Mouse (Mus musculus): ENCODE data around the gene Fanci. TPM values are rescaled to one million over a fixed set of nuclear protein-coding genes. Genes with fewer than 3 reads are reported as not detected.
A peak's percentile ranks its signal among the peaks of the same experiment; 100 is the strongest.

The Fanci gene
- polyA plus RNA-seq (2012; ENCODE audit: insufficient read depth, low replicate concordance): 0.40 TPM in 1 of 2 replicates, not detected in the other

DNA sequence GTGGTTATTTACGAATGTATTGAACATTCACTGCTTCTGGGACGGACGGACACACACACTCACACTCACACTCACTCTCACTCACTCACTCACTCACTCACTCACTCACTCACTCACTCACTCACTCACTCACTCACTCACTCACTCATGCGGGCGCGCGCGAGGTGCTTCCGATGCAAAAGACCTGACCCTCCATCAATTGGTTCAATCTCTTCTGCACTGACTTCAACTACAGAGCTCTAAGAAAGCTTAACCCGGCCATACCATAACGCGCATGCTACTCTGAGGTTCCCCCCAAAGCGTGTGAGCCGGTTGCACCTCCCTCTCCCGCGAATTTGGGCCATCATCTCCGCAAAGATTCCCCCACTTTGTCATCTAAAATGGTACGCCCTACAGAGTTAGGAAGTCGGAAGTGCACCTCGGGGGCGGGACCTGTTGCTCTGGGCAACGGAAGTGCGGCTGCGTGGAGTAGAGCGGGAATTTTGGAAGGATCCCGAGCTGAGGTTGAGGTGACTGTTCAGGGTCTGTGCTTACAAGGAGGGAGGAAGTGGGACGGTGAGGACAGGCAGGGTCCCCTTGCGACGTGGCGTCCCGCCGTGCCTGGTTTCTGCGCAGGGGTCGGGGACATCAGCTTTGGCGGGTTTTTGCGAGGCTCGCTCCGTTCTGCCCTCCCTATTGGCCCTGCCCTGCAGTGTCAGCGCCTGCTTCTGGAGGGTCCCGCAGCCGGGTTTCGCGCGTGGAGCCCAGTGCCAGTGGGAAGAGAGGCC, at the start of gene Fanci:
Fanci (plus strand) TSS at position 47 of the 767 bp plus-strand sequence.
- Histone ChIP-seq H3K9me3 (no peaks in the 10 kb centered on the region), H3K4me3 (replicated peaks) (peak within 1 kb of the TSS; percentile 100), H3K36me3 (replicated peaks; ENCODE audit: low read length) (peaks cover 5% of the 10 kb centered on the region), H3K27me3 (replicated peaks) (peaks cover 8% of the 10 kb centered on the region), H3K4me1 (peaks cover 36% of the 10 kb centered on the region)
- TF ChIP-seq GATA1 (IDR thresholded peaks at IDR 0.05; ENCODE audit: borderline replicate concordance, low read length) (no peak), FLI1 (IDR thresholded peaks at IDR 0.05; ENCODE audit: low read length) (peak; percentile 92; the same call in 1 of the 2 replicates)

DNA sequence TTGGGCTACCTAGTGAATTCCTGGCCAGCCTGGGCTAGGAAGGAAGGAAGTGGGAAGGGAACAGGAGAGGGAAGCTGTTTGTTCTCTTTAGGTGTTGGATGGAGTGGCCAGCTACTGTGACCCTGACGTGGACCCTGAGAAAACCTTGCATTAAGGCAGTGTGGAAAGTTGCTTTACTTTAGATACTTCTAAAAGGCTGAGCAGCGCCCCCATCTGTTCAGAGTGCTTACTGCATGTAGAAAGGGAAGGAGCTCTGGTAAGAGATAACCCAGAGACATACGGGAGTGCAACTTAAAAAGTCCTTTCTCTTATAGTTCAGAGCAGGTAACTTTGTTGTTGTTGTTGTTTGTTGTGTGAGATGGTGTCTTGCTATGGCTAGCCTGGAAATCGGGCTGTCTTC, 45.8 kb upstream of the Fanci start:
- peaks cover 53% of the 10 kb centered on the region for H3K4me1 ChIP-seq
- H3K4me3 ChIP-seq (replicated peaks): no peak overlapping the region
- TF ChIP-seq GATA1 (IDR thresholded peaks at IDR 0.05; ENCODE audit: borderline replicate concordance, low read length): no peak
- no peak for TF ChIP-seq FLI1 (IDR thresholded peaks at IDR 0.05; ENCODE audit: low read length)
- H3K9me3 ChIP-seq: 0 out of 2 replicates have a peak, but pooled peaks cover 4% of the 10 kb centered on the region
- peaks cover 85% of the 10 kb centered on the region for H3K36me3 ChIP-seq (replicated peaks; ENCODE audit: low read length)
- H3K27me3 ChIP-seq (replicated peaks): no peaks in the 10 kb centered on the region

- peaks cover 56% of the 10 kb centered on the region for H3K4me1 ChIP-seq
- H3K4me3 ChIP-seq (replicated peaks): no peak overlapping the region
- no peaks in the 10 kb centered on the region for H3K27me3 ChIP-seq (replicated peaks)
- peaks cover 92% of the 10 kb centered on the region for H3K36me3 ChIP-seq (replicated peaks; ENCODE audit: low read length)
- 0 out of 2 replicates have a peak, but pooled peaks cover 4% of the 10 kb centered on the region for H3K9me3 ChIP-seq
- TF ChIP-seq GATA1 (IDR thresholded peaks at IDR 0.05; ENCODE audit: borderline replicate concordance, low read length): no peak
- TF ChIP-seq FLI1 (IDR thresholded peaks at IDR 0.05; ENCODE audit: low read length): no peak
Observed at GRCm38 (mm10) chr7:79346555-79347075, 45.1 kb upstream of the Fanci start.

DNA sequence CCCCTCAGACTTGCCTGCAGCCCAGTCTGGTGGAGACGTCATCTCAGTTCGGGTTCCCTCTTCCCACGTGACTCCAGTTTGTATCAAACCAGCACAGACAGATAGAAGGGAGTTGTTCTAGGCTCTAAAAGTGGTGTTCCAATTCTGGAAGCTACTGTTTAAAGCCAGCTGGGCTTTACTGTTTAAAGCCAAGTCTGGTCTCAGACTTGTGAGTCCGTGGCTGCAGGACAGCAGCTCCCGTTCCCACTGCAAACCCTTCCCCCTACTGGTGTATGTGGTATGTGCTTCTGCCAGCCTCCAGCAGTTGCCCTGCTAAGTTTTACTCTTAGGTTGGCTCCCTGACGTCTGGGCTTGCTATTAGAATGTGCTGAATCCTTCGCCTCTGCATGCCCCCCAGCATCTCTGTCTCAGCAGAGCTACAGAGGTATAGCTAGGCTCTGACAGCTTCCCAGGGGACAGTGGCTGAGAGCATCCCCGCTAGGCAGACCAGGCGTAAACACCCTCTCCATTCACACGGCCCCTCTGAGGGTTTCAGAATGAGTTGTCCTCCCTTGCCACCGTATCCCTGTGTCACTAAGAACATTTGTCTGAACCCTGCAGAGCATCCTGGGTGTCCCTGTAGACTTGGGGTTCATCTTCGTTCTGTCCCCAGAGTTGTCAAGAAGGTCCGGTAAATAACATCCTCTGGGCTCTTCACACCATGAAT, 44.5 kb upstream of the Fanci start:
- Histone ChIP-seq H3K4me3 (replicated peaks) (no peak overlapping the region), H3K36me3 (replicated peaks; ENCODE audit: low read length) (peaks cover 99% of the 10 kb centered on the region), H3K4me1 (peaks cover 60% of the 10 kb centered on the region), H3K27me3 (replicated peaks) (no peaks in the 10 kb centered on the region), H3K9me3 (0 out of 2 replicates have a peak, but pooled peaks cover 4% of the 10 kb centered on the region)
- no peak for TF ChIP-seq FLI1 (IDR thresholded peaks at IDR 0.05; ENCODE audit: low read length)
- no peak for TF ChIP-seq GATA1 (IDR thresholded peaks at IDR 0.05; ENCODE audit: borderline replicate concordance, low read length)

GRCm38 (mm10) chr7:79348816-79349215, 42.9 kb upstream of the Fanci start:
- Histone ChIP-seq H3K27me3 (replicated peaks) (no peaks in the 10 kb centered on the region), H3K4me3 (replicated peaks) (no peak overlapping the region), H3K36me3 (replicated peaks; ENCODE audit: low read length) (peaks cover 98% of the 10 kb centered on the region), H3K9me3 (0 out of 2 replicates have a peak, but pooled peaks cover 4% of the 10 kb centered on the region), H3K4me1 (peaks cover 61% of the 10 kb centered on the region)
- TF ChIP-seq GATA1 (IDR thresholded peaks at IDR 0.05; ENCODE audit: borderline replicate concordance, low read length) (no peak), FLI1 (IDR thresholded peaks at IDR 0.05; ENCODE audit: low read length) (no peak)

GRCm38 (mm10) chr7:79349738-79350386, 41.9 kb upstream of the Fanci start:
- TF ChIP-seq FLI1 (IDR thresholded peaks at IDR 0.05; ENCODE audit: low read length) (no peak), GATA1 (IDR thresholded peaks at IDR 0.05; ENCODE audit: borderline replicate concordance, low read length) (no peak)
- H3K4me3 ChIP-seq (replicated peaks): no peak overlapping the region
- peaks cover 64% of the 10 kb centered on the region for H3K4me1 ChIP-seq
- no peaks in the 10 kb centered on the region for H3K9me3 ChIP-seq
- H3K36me3 ChIP-seq (replicated peaks; ENCODE audit: low read length): peaks cover 98% of the 10 kb centered on the region
- H3K27me3 ChIP-seq (replicated peaks): no peaks in the 10 kb centered on the region

- no peaks in the 10 kb centered on the region for H3K9me3 ChIP-seq
- H3K4me1 ChIP-seq: peaks cover 92% of the 10 kb centered on the region
- peak overlapping the region; percentile 85 for H3K4me3 ChIP-seq (replicated peaks)
- peaks cover 96% of the 10 kb centered on the region for H3K36me3 ChIP-seq (replicated peaks; ENCODE audit: low read length)
- peaks cover 3% of the 10 kb centered on the region for H3K27me3 ChIP-seq (replicated peaks)
- TF ChIP-seq FLI1 (IDR thresholded peaks at IDR 0.05; ENCODE audit: low read length) (no peak), GATA1 (IDR thresholded peaks at IDR 0.05; ENCODE audit: borderline replicate concordance, low read length) (peak; percentile 65; the same call in 1 of the 3 replicates)
Observed at GRCm38 (mm10) chr7:79358350-79359182, 33.2 kb upstream of the Fanci start.

DNA sequence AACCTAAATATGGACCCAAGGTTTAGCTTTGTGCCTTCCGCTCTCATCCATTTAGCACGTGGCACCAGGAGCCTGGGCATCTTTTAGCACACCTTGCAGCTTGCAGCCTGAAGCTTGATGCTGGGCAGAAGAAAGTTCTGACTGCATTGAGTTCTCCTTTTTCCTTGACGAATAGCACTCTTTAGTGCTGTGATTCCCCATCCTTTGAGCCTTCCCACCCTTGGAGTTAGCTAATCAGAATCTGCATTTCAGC, 32.6 kb upstream of the Fanci start:
- H3K36me3 ChIP-seq (replicated peaks; ENCODE audit: low read length): peaks cover 96% of the 10 kb centered on the region

GRCm38 (mm10) chr7:79360056-79360455, 31.7 kb upstream of the Fanci start:
- Histone ChIP-seq H3K27me3 (replicated peaks) (peaks cover 3% of the 10 kb centered on the region), H3K9me3 (no peaks in the 10 kb centered on the region), H3K36me3 (replicated peaks; ENCODE audit: low read length) (peaks cover 97% of the 10 kb centered on the region), H3K4me1 (peaks cover 98% of the 10 kb centered on the region), H3K4me3 (replicated peaks) (no peak overlapping the region)
- TF ChIP-seq GATA1 (IDR thresholded peaks at IDR 0.05; ENCODE audit: borderline replicate concordance, low read length): no peak
- no peak for TF ChIP-seq FLI1 (IDR thresholded peaks at IDR 0.05; ENCODE audit: low read length)

More for the DNA sequence above, 32.6 kb upstream of the Fanci start:
- no peak for TF ChIP-seq FLI1 (IDR thresholded peaks at IDR 0.05; ENCODE audit: low read length)
- TF ChIP-seq GATA1 (IDR thresholded peaks at IDR 0.05; ENCODE audit: borderline replicate concordance, low read length): no peak
- Histone ChIP-seq H3K4me3 (replicated peaks) (peak overlapping the region; percentile 85), H3K27me3 (replicated peaks) (peaks cover 3% of the 10 kb centered on the region), H3K4me1 (peaks cover 94% of the 10 kb centered on the region), H3K9me3 (no peaks in the 10 kb centered on the region)

All from megakaryocyte, embryonic 14.5 days (primary cell).